Mouse (Mus musculus) kidney, embryonic 16.5 days (tissue): ENCODE results near the gene Zfp952. TPM values are rescaled to one million over a fixed set of nuclear protein-coding genes. Genes with fewer than 3 reads are reported as not detected.

Experiments
- ATAC-seq: fragments of 200-750 bp; cut with Nextera tagmentation; 2 replicates; pipeline ENCODE4 v1.8.0; 2017; ENCODE audit warnings: moderate TSS enrichment; ENCODE audit not compliant: low FRiP score, low TSS enrichment
- H3K27ac ChIP-seq: fragments of 300-500 bp; sonication (generic); 2 replicates; pipeline ENCODE4 v1.5.1; 2014; ENCODE audit warnings: low read length
- H3K27me3 ChIP-seq: fragments of 300-500 bp; sonication (generic); 2 replicates; pipeline ENCODE4 v1.6.1; 2014; ENCODE audit warnings: low read length, control low read depth, mixed read lengths; ENCODE audit not compliant: insufficient read depth
- H3K36me3 ChIP-seq: fragments of 300-500 bp; sonication (generic); 2 replicates; pipeline ENCODE4 v1.6.1; 2014; ENCODE audit warnings: low read length, control low read depth, mixed read lengths; ENCODE audit not compliant: insufficient read depth
- H3K4me1 ChIP-seq: fragments of 300-500 bp; sonication (generic); 2 replicates; pipeline ENCODE4 v1.6.1; 2014; ENCODE audit warnings: low read length, control low read depth, mixed read lengths; ENCODE audit not compliant: insufficient read depth
- H3K4me2 ChIP-seq: fragments of 300-500 bp; sonication (generic); replicated peaks from 2 replicates; pipeline ENCODE4 v1.6.1; 2014; ENCODE audit warnings: low read depth, low read length
- H3K4me3 ChIP-seq: fragments of 300-500 bp; sonication (generic); 2 replicates; pipeline ENCODE4 v1.5.1; 2014; ENCODE audit warnings: mild to moderate bottlenecking, low read length
- H3K9ac ChIP-seq: fragments of 300-500 bp; sonication (generic); replicated peaks from 2 replicates; pipeline ENCODE4 v1.6.1; 2014; ENCODE audit warnings: low read length
- H3K9me3 ChIP-seq: fragments of 300-500 bp; sonication (generic); 2 replicates; pipeline ENCODE4 v1.6.1; 2016; ENCODE audit warnings: low read length, control low read depth
- WGBS: fragments of 180-500 bp; shearing (Covaris S2); extraction: QIAGEN DNeasy Blood & Tissue Kit; methylation state at CpG from one replicate; pipeline ENCODE4 v1.1.7; 2014; 5-methylcytosine and 5-hydroxymethylcytosine counted together
- polyA plus RNA-seq: library from polyadenylated mRNA; unstranded; fragments of >200 nt; fragmentation: Nextera tagmentation; extraction: Ambion mirVana; gene quantifications from 2 replicates; pipeline ENCODE4 v1.2.1, GENCODE M21; 2015

The Zfp952 gene
- polyA plus RNA-seq, result 12.2 and 12.3 TPM in 2 replicates

DNA sequence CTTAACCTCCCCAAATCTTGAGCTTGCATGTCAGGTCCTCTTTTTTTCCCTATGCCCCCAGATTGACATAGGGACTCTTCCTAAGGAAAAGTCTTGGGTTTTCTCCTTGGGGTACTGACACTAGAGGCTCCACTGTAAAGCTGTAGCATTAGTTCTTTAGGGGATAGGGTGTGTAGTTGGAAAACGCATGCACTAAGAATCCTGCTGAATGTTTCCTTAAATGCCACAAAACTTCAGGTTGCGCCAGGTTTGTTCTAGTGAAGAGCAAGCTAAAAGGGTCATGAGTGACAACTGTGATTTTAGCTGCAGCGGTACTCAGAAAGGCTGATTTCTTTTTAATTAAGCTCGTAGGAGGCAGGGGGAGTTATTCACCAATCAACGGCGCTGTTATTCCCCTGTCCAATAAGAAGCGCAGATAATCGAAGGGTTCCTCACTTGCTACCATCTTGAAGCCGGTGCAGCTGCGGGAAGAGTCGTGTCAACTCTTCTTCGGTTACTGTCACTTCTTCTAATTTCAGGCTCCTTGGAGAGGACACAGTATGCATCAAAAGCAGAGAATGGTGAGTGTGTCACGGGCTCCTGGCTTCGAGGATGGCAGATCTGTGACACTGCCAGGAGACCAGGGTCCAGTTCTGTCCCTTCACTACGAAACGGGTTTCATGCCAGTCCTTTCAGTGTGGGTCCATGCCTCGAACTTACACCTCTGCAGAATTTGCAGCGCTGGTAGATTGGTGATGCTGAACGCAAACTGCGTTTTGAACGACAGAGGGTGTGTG, at the start of gene Zfp952:
Gene Zfp952, plus strand, starts transcription at position 431 of the 776 bp plus-strand sequence.
- peaks cover 15% of the 10 kb centered on the region for H3K36me3 ChIP-seq
- WGBS, result 2% methylated on average over 21 of the region's 21 CpGs
- peak within 1 kb of the TSS; percentile 77 for H3K9ac ChIP-seq
- peaks cover 7% of the 10 kb centered on the region for H3K4me1 ChIP-seq
- H3K9me3 ChIP-seq, result no peaks in the 10 kb centered on the region
- H3K4me2 ChIP-seq, result peak within 1 kb of the TSS; percentile 61
- H3K27ac ChIP-seq, result peak within 1 kb of the TSS; percentile 76
- ATAC-seq, result peak; percentile 95
- peak within 1 kb of the TSS; percentile 77 for H3K4me3 ChIP-seq
- H3K27me3 ChIP-seq, result no peaks in the 10 kb centered on the region

DNA sequence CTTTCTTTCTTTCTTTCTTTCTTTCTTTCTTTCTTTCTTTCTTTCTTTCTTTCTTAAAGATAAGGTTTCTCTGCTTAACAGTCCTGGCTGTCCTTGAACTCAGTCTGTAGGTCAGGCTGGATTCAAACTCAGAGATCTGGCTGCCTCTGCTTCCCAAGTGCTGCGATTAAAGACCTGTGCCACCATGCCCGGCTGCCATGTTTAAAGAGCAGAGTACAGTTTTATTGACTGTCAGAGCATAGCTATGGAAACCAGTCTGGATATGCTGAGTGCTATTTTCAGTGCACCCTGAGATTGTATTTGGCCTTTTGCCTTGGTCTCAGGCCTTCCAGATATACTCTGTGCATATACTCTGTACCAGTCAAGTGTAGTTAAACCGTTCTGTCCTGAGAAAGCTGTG, 49.3 kb upstream of the Zfp952 start:
- Histone ChIP-seq H3K27me3 (no peaks in the 10 kb centered on the region), H3K9ac (no peak overlapping the region), H3K9me3 (no peaks in the 10 kb centered on the region), H3K4me3 (no peak overlapping the region), H3K27ac (no peak overlapping the region), H3K4me2 (no peak overlapping the region), H3K4me1 (peaks cover 15% of the 10 kb centered on the region), H3K36me3 (no peaks in the 10 kb centered on the region)
- WGBS, result 94% methylated on average over 3 of the region's 3 CpGs
- no peak for ATAC-seq

DNA sequence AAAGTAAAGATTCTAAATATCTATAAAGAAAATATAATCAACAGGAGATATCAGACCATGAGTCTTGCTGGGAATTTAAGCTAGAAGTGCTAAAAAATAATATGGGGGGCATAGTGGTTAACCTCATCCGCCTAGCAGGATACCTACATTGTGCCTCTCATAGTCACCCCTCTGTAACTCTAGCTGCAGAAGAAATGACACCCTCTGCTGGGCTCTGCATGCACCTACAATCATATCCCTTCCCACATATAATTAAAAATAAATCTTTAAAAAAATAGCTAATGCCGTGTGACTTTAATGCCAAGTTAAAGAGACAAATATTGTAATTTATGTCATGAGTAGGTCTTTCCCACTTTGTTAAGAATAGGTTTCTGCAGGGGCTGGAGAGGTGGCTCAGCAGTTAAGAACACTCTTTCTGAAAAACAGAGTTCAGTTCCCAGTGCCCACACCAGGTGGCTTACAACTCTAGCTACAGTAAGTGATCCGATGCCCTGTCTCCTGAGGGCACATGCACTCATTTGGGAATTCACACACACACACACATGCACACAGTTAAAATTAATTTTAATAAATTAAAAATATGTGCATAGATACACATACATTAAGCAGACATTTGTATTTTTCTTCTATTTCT, 48.4 kb upstream of the Zfp952 start:
- Histone ChIP-seq H3K9me3 (no peaks in the 10 kb centered on the region), H3K27ac (no peak overlapping the region), H3K27me3 (no peaks in the 10 kb centered on the region), H3K4me2 (no peak overlapping the region), H3K4me1 (peaks cover 15% of the 10 kb centered on the region), H3K36me3 (no peaks in the 10 kb centered on the region), H3K9ac (no peak overlapping the region), H3K4me3 (no peak overlapping the region)
- 64% methylated on average over 3 of the region's 3 CpGs for WGBS
- no peak for ATAC-seq

DNA sequence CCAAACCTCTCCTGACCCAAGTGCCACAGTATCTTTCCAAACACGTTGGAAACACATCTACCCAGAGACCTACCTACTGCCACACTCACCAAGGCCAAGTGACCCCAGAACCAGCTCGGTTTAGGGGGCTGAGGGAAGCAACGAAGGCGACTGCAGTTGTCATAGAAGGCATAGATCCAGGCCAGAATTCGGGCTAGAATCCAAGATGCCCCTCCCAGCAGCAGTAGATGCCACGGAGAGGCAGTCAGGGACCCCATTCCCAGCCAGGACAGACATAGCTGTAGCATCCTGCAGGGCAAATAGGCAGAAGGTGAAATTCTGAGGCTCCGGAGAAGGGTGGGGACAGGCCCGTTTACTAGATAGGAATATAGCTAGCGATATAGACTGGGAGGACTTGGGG, 46.2 kb upstream of the Zfp952 start:
- Histone ChIP-seq H3K27me3 (no peaks in the 10 kb centered on the region), H3K4me1 (peaks cover 15% of the 10 kb centered on the region), H3K4me3 (peak overlapping the region; percentile 69), H3K9me3 (no peaks in the 10 kb centered on the region), H3K27ac (peak overlapping the region; percentile 82), H3K4me2 (peak overlapping the region; percentile 84), H3K36me3 (no peaks in the 10 kb centered on the region), H3K9ac (peak overlapping the region; percentile 72)
- no peak for ATAC-seq
- WGBS, result 61% methylated on average over 9 of the region's 9 CpGs

DNA sequence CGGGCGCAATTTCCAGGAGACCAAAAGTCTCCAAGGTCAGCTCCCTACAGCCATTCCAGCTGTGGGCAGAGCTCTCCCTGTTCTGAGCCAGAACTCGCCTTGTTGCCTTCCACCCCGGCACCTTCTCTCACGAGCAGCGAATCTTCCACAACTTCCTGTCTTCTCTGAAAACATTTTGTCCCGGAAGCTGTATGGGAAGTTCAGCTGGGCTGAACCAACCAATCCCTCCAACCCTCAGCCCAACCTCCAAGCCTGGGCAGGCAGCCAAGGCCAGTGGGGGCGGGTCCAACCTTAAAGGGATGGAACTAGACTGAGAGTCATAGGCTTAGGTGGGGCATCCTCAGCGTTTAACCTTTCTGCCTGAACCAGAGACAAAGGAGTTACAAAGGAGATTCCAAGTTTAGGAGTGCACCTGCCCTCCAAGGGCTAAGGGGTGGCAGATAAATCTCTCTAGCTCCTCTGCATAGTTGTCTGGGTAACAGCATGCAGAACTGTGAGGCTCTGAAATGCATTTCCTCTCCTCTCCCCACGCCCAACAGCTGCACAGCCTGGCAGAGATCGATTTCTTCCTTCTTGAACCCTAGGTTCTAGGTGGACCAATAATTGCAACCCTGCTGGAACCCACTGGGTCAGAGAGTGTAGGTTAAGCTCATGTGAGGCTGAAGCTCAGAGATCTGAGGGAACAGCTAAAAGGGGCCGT, 45.6 kb upstream of the Zfp952 start, which contains the start of gene Cyp4f13:
Gene Cyp4f13, minus strand, starts transcription at position 188 of the 700 bp plus-strand sequence.
- 21% methylated on average over 12 of the region's 12 CpGs for WGBS
- Histone ChIP-seq H3K4me2 (peak within 1 kb of the TSS; percentile 84), H3K36me3 (no peaks in the 10 kb centered on the region), H3K27ac (peak within 1 kb of the TSS; percentile 82), H3K4me1 (peaks cover 15% of the 10 kb centered on the region), H3K9me3 (no peaks in the 10 kb centered on the region), H3K9ac (peak within 1 kb of the TSS; percentile 72), H3K27me3 (no peaks in the 10 kb centered on the region), H3K4me3 (peak within 1 kb of the TSS; percentile 69)
- peak; percentile 98 for ATAC-seq

DNA sequence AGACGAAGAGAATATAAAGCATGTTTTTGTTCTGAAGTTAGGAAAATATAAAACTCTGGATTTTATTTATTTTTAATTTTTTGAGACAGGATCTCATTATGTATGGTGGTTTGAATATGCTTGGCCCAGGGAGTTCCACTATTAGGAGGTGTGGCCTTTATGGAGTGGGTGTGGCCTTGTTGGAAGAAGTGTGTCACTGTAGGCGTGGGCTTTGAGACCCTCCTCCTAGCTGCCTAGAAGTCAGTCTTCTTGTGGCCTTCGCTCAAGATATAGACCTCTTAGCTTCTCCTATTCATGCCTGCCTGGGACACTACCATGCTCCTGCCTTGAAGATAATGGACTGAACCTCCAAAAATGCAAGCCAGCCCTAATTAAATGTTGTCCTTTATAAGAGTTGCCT, 42.8 kb upstream of the Zfp952 start:
- no peaks in the 10 kb centered on the region for H3K27me3 ChIP-seq
- 98% methylated on average over 3 of the region's 3 CpGs for WGBS
- no peaks in the 10 kb centered on the region for H3K9me3 ChIP-seq
- H3K4me1 ChIP-seq, result peaks cover 15% of the 10 kb centered on the region
- no peaks in the 10 kb centered on the region for H3K36me3 ChIP-seq
- no peak for ATAC-seq
- H3K4me2 ChIP-seq, result no peak overlapping the region
- H3K4me3 ChIP-seq, result no peak overlapping the region
- H3K9ac ChIP-seq, result no peak overlapping the region
- H3K27ac ChIP-seq, result no peak overlapping the region

DNA sequence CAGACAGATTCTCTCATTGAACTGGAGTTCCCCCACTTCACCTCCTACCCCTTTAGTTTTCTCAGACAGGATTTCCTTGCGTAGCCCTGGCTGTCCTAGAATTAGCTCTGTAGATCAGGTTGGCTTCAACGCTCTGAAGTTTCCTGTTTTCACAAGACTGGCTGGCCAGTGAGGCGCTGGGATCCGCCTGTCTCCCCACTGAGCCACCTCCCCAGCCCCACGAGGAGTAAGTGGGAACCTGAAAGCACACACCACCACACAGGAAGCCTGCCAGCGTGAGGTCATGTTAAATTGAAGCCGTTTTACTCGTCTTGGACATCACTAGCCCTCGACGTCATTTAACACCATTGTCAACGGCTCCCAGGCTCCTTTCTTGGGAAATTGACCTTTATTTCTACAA, 41.9 kb upstream of the Zfp952 start:
- Histone ChIP-seq H3K9ac (no peak overlapping the region), H3K27ac (no peak overlapping the region), H3K36me3 (no peaks in the 10 kb centered on the region), H3K4me1 (peaks cover 15% of the 10 kb centered on the region), H3K4me2 (no peak overlapping the region), H3K9me3 (no peaks in the 10 kb centered on the region), H3K27me3 (no peaks in the 10 kb centered on the region), H3K4me3 (no peak overlapping the region)
- 79% methylated on average over 11 of the region's 11 CpGs for WGBS
- no peak for ATAC-seq

DNA sequence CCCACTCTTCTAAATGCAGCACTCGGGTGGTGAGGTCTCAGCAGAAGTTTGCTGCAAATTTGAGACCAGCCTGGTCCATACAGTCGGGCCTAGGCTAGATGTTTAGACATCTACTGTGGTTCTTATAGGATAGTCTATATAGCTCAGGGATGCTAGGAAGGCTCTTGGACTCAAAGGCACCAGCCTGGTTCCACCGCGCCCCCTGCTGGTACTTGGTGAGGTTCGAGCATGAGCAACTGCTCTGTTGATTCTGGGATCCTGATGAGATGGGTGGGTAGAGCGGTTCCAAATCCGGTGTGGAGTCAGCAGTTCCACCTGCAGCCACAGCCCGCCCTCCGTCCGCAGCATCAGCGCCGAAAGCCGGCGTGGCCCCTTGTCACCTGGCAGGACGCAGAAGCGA, 41.5 kb upstream of the Zfp952 start:
- no peak overlapping the region for H3K27ac ChIP-seq
- H3K27me3 ChIP-seq, result no peaks in the 10 kb centered on the region
- H3K4me2 ChIP-seq, result no peak overlapping the region
- no peaks in the 10 kb centered on the region for H3K36me3 ChIP-seq
- no peak for ATAC-seq
- H3K4me3 ChIP-seq, result no peak overlapping the region
- H3K9me3 ChIP-seq, result no peaks in the 10 kb centered on the region
- H3K4me1 ChIP-seq, result peaks cover 12% of the 10 kb centered on the region
- no peak overlapping the region for H3K9ac ChIP-seq
- 37% methylated on average over 16 of the region's 16 CpGs for WGBS

DNA sequence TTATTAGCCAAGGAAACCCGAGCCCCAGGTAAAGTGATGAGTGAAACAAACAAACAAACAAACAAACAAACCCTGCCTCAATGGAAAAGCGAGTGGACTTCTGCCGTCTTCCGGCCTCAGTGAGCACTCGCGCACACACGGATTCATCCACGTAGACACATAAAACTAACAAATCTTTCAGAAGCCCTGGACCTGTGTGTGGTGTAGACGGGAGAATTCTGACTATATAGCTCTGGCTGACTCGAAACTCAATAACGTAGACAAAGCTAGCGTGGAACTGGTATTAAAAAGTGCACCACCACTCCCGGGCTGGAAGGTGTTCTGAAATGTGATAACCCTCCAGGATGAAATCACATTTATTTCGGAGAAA, 27.7 kb upstream of the Zfp952 start:
- Histone ChIP-seq H3K9ac (peak overlapping the region; percentile 78), H3K4me3 (peak overlapping the region; percentile 84), H3K4me2 (peak overlapping the region; percentile 87), H3K36me3 (no peaks in the 10 kb centered on the region), H3K27me3 (no peaks in the 10 kb centered on the region), H3K9me3 (no peaks in the 10 kb centered on the region), H3K27ac (peak overlapping the region; percentile 87; the same call in 1 of the 2 replicates), H3K4me1 (peaks cover 11% of the 10 kb centered on the region; the same call in 1 of the 2 replicates)
- WGBS, result under 1% methylated on average over 14 of the region's 14 CpGs
- ATAC-seq, result no peak
